20 mouse cellular contexts compared by ENCODE assay signal in genomic region chr12:31221522-31221921, GRCm38 (mm10). TPM values are rescaled to one million over a fixed set of nuclear protein-coding genes. Genes with fewer than 3 reads are reported as not detected.
DNase-seq lines count a peak whose midpoint lies in the region; ATAC-seq lines count a peak whose summit lies in the region.
"Had no signal": no experiment of that assay in that cellular context is flagged by ENCODE, and none has a peak within 500 bp of the region (broad histone marks: within the 10 kb centered on the region; RNA-seq: fewer than 3 reads in every experiment).

No protein-coding gene starts in this region.

- H3K4me2 ChIP-seq in forebrain, embryonic 15.5 days (replicated peaks): no peak overlapping the region
- H3K4me2 ChIP-seq in forebrain, embryonic 12.5 days: no peak overlapping the region
- no peak overlapping the region for H3K4me2 ChIP-seq in forebrain, embryonic 16.5 days (ENCODE audit: low read length)
- H3K4me2 ChIP-seq: embryonic facial prominence, embryonic 12.5 days; heart, embryonic 11.5 days; heart, embryonic 15.5 days; hindbrain, embryonic 14.5 days; intestine, embryonic 15.5 days had no signal

- H3K4me1 ChIP-seq in forebrain, embryonic 15.5 days: peaks cover 2% of the 10 kb centered on the region; the same call in 1 of the 2 replicates
- H3K4me1 ChIP-seq in forebrain, embryonic 12.5 days: peaks cover 8% of the 10 kb centered on the region; the same call in 1 of the 2 replicates
- peaks cover 2% of the 10 kb centered on the region; the same call in 1 of the 2 replicates for H3K4me1 ChIP-seq in forebrain, embryonic 16.5 days (replicated peaks; ENCODE audit: control insufficient read depth, insufficient read depth, low read length)

- H3K27ac ChIP-seq in forebrain, embryonic 15.5 days (replicated peaks): 0 out of 2 replicates have a peak overlapping the region, but pooled peaks have one; percentile 40
- H3K27ac ChIP-seq in forebrain, embryonic 12.5 days: no peak overlapping the region
- no peak overlapping the region for H3K27ac ChIP-seq in forebrain, embryonic 16.5 days (ENCODE audit: low read length)
- H3K27ac ChIP-seq: embryonic facial prominence, embryonic 12.5 days; heart, embryonic 15.5 days; hindbrain, embryonic 14.5 days; intestine, embryonic 15.5 days had no signal

- H3K4me3 ChIP-seq in forebrain, embryonic 15.5 days: no peak overlapping the region
- no peak overlapping the region for H3K4me3 ChIP-seq in forebrain, embryonic 12.5 days (replicated peaks)
- H3K4me3 ChIP-seq in forebrain, embryonic 16.5 days (replicated peaks; ENCODE audit: low read length): no peak overlapping the region
- H3K4me3 ChIP-seq: embryonic facial prominence, embryonic 12.5 days; heart, embryonic 15.5 days; intestine, embryonic 15.5 days had no signal

- WGBS in forebrain, embryonic 15.5 days: 54% methylated on average over 6 of the region's 6 CpGs
- WGBS in forebrain, embryonic 12.5 days: 63% methylated on average over 6 of the region's 6 CpGs
- WGBS in forebrain, embryonic 16.5 days: 55% methylated on average over 6 of the region's 6 CpGs

- H3K9me3 ChIP-seq in forebrain, embryonic 15.5 days: no peaks in the 10 kb centered on the region
- H3K9me3 ChIP-seq in forebrain, embryonic 12.5 days: no peaks in the 10 kb centered on the region
- H3K9me3 ChIP-seq in forebrain, embryonic 16.5 days (ENCODE audit: control insufficient read depth, low read length): no peaks in the 10 kb centered on the region
- H3K9me3 ChIP-seq: embryonic facial prominence, embryonic 12.5 days; heart, embryonic 15.5 days; intestine, embryonic 15.5 days had no signal

- ATAC-seq in forebrain, embryonic 15.5 days (replicated peaks): peak; percentile 49; the same call in 1 of the 2 replicates
- ATAC-seq in forebrain, embryonic 12.5 days (ENCODE audit: low FRiP score): no peak
- ATAC-seq in forebrain, embryonic 16.5 days: peak; percentile 80
- ATAC-seq: intestine, embryonic 15.5 days had no signal

- DNase-seq in Muller cell, postnatal 12 days (ENCODE audit: inconsistent ontology term): peak; percentile 81
- no peak for DNase-seq in right cerebral cortex, postnatal 14 days
- DNase-seq in spleen, adult 12 weeks (ENCODE audit: low spot score): no peak
- DNase-seq: adrenal gland, adult 8-10 months; adrenal gland, postnatal 36 days; cerebellum, adult 11-12 months; cerebellum, adult 9-10 months; cerebellum, postnatal 25 days; gastrocnemius, postnatal 36 days; heart, adult 18-20 months; heart, postnatal 14 days had no signal

- no peaks in the 10 kb centered on the region for H3K27me3 ChIP-seq in forebrain, embryonic 15.5 days
- H3K27me3 ChIP-seq in forebrain, embryonic 12.5 days: 0 out of 2 replicates have a peak, but pooled peaks cover 16% of the 10 kb centered on the region
- no peaks in the 10 kb centered on the region for H3K27me3 ChIP-seq in forebrain, embryonic 16.5 days (replicated peaks; ENCODE audit: control insufficient read depth, insufficient read depth, low read length)
- H3K27me3 ChIP-seq: embryonic facial prominence, embryonic 12.5 days; heart, embryonic 15.5 days; intestine, embryonic 15.5 days had no signal

- no peaks in the 10 kb centered on the region for H3K36me3 ChIP-seq in forebrain, embryonic 15.5 days
- H3K36me3 ChIP-seq in forebrain, embryonic 12.5 days (replicated peaks): no peaks in the 10 kb centered on the region
- no peaks in the 10 kb centered on the region for H3K36me3 ChIP-seq in forebrain, embryonic 16.5 days (ENCODE audit: control insufficient read depth, insufficient read depth)
- H3K36me3 ChIP-seq: embryonic facial prominence, embryonic 12.5 days; heart, embryonic 15.5 days; intestine, embryonic 15.5 days had no signal

- no peak overlapping the region for H3K9ac ChIP-seq in forebrain, embryonic 15.5 days (replicated peaks)
- H3K9ac ChIP-seq in forebrain, embryonic 12.5 days: no peak overlapping the region
- no peak overlapping the region for H3K9ac ChIP-seq in forebrain, embryonic 16.5 days (replicated peaks; ENCODE audit: low read depth, low read length)
- H3K9ac ChIP-seq: embryonic facial prominence, embryonic 12.5 days; heart, embryonic 15.5 days; hindbrain, embryonic 14.5 days; intestine, embryonic 15.5 days had no signal

RNA-seq across cellular contexts. Expression of gene Gm6993, which starts 19.0 kb away (rescaled TPM):
- polyA plus RNA-seq in forebrain, embryonic 15.5 days (2015; fragmentation: Nextera tagmentation; extraction: Ambion mirVana): not detected in 2 replicates
- polyA plus RNA-seq in forebrain, embryonic 12.5 days (2016; fragmentation: Nextera tagmentation; extraction: Ambion mirVana): not detected in 2 replicates
- not detected in 2 replicates for polyA plus RNA-seq in forebrain, embryonic 16.5 days (2015; fragmentation: Nextera tagmentation; extraction: Ambion mirVana)
- polyA plus RNA-seq: cortical plate, adult 2 months; embryonic facial prominence, embryonic 12.5 days; heart, embryonic 11.5 days; heart, embryonic 15.5 days; hindbrain, embryonic 14.5 days; intestine, embryonic 15.5 days had no signal

RNA-seq across cellular contexts. Expression of gene Lamb1, which starts 43.5 kb away (rescaled TPM):
- 18.3 and 19.1 TPM in 2 replicates for polyA plus RNA-seq in forebrain, embryonic 15.5 days (2015; fragmentation: Nextera tagmentation; extraction: Ambion mirVana)
- polyA plus RNA-seq in forebrain, embryonic 12.5 days (2016; fragmentation: Nextera tagmentation; extraction: Ambion mirVana): 25.7 and 26.1 TPM in 2 replicates
- polyA plus RNA-seq in forebrain, embryonic 16.5 days (2015; fragmentation: Nextera tagmentation; extraction: Ambion mirVana): 21.5 and 25.5 TPM in 2 replicates
